Comparison of ENCODE assay signal across 10 mouse cellular contexts in genomic region chr4:53516011-53516532, GRCm38 (mm10).
DNase-seq lines count a peak whose midpoint lies in the region; TF ChIP-seq lines count a peak whose summit lies in the region.
"Had no signal": no experiment of that assay in that cellular context is flagged by ENCODE, and none has a peak within 500 bp of the region (broad histone marks: within the 10 kb centered on the region; RNA-seq: fewer than 3 reads in every experiment).

No protein-coding gene starts in this region.

- peak overlapping the region; percentile 4; the same call in 1 of the 2 replicates for H3K27ac ChIP-seq in gastrocnemius, adult 2 months
- H3K27ac ChIP-seq: heart, embryonic 15.5 days; liver, embryonic 15.5 days had no signal

- no peak for DNase-seq in gastrocnemius, adult 2 months
- no peak for DNase-seq in gastrocnemius, postnatal 25 days
- DNase-seq in right cerebral cortex, adult 2 months (ENCODE audit: low spot score in 2 of 2), result peak; percentile 65 to 74
- no peak for DNase-seq in right cerebral cortex, postnatal 14 days
- DNase-seq in left cerebral cortex, adult 18-20 months (ENCODE audit: low spot score in 2 of 2), result peak; percentile 71 to 75
- no peak for DNase-seq in ovary, postnatal 14 days (ENCODE audit: low spot score)
- DNase-seq in ovary, postnatal 10 days (ENCODE audit: low spot score), result no peak
- no peak for DNase-seq in lung, postnatal 4 days

- intact Hi-C loops in gastrocnemius, adult 2 months (cut with DNase I), result no loop called here

- TF ChIP-seq CTCF in gastrocnemius, adult 2 months (IDR thresholded peaks at IDR 0.05), result no peak

- no peak overlapping the region for H3K4me3 ChIP-seq in gastrocnemius, adult 2 months
- H3K4me3 ChIP-seq: heart, embryonic 15.5 days; liver, embryonic 15.5 days had no signal

Comparison
In these comparisons a context has a peak if more than half of its experiments do, and no peak if none do; other contexts are left out.
1. DNase-seq: peak in right cerebral cortex, adult 2 months (2 of 2) and left cerebral cortex, adult 18-20 months (2 of 2); none in gastrocnemius, adult 2 months (single experiment), gastrocnemius, postnatal 25 days (single experiment), right cerebral cortex, postnatal 14 days (single experiment), ovary, postnatal 14 days (single experiment), ovary, postnatal 10 days (single experiment) and lung, postnatal 4 days (0 of 2).